Mouse (Mus musculus): ENCODE data around the gene Cars. TPM values are rescaled to one million over a fixed set of nuclear protein-coding genes. Genes with fewer than 3 reads are reported as not detected.
"Not testable (repeated sequence)": the region's sequence is repeated elsewhere in the genome, so short reads cannot be mapped to it uniquely, and the experiment has no call there.

The Cars gene
- polyA plus RNA-seq (2012; rRNA removed) (18.1 and 35.7 TPM in 2 replicates), polyA plus RNA-seq (2014; fragmentation: Nextera tagmentation; extraction: Ambion mirVana) (41.4 and 42.7 TPM in 2 replicates)

GRCm38 (mm10) chr7:143599428-143600230 lies at the start of gene Cars:
TSS of gene Cars (minus strand) at chr7:143600090.
- H3K4me1 ChIP-seq (replicated peaks; ENCODE audit: control insufficient read depth in 2 of 2, insufficient read depth in 2 of 2, low read length in 1 of 2), result peaks cover 11 to 13% of the 10 kb centered on the region in 2 experiments
- H3K27ac ChIP-seq, result peak within 1 kb of the TSS; percentile 71
- no peaks in the 10 kb centered on the region for H3K9me3 ChIP-seq (ENCODE audit: control insufficient read depth, low read length)
- peak within 1 kb of the TSS; percentile 92 for H3K4me2 ChIP-seq (ENCODE audit: low read depth)
- peak; percentile 95 for DNase-seq (ENCODE audit: low read depth in 3 of 3, low spot score in 3 of 3)
- peak; percentile 99 for ATAC-seq (ENCODE audit: insufficient read depth)
- no peak; the same call in 1 of the 2 replicates for TF ChIP-seq CTCF (IDR thresholded peaks at IDR 0.05; ENCODE audit: low read depth)
- 0 out of 2 replicates have a peak, but pooled peaks have one; percentile 20 for TF ChIP-seq EP300 (IDR thresholded peaks at IDR 0.05; ENCODE audit: low read depth)
- peak within 1 kb of the TSS; percentile 79 to 99 for H3K4me3 ChIP-seq (ENCODE audit: insufficient read depth in 1 of 2, low read depth in 2 of 2, low read length in 2 of 2)
- 2% methylated on average over 35 of the region's 35 CpGs for WGBS (ENCODE audit: insufficient replicate concordance)
- no peaks in the 10 kb centered on the region for H3K27me3 ChIP-seq (ENCODE audit: control insufficient read depth, insufficient read depth, low read length)
- H3K36me3 ChIP-seq (replicated peaks; ENCODE audit: control insufficient read depth, insufficient read depth, low read depth), result peaks cover 11% of the 10 kb centered on the region
- peak within 1 kb of the TSS; percentile 99 for H3K9ac ChIP-seq (replicated peaks)

GRCm38 (mm10) chr7:143649034-143649768 lies 49.3 kb upstream of the Cars start, which contains the start of gene Tnfrsf22:
TSS of gene Tnfrsf22 (minus strand) at chr7:143649661.
- 3% methylated on average over 39 of the region's 39 CpGs for WGBS (ENCODE audit: insufficient replicate concordance)
- no peak within 1 kb of the TSS for H3K9ac ChIP-seq (replicated peaks)
- H3K4me3 ChIP-seq (ENCODE audit: insufficient read depth in 1 of 2, low read depth in 2 of 2, low read length in 2 of 2), result peak within 1 kb of the TSS; percentile 43 to 61
- no peaks in the 10 kb centered on the region for H3K9me3 ChIP-seq (ENCODE audit: control insufficient read depth, low read length)
- DNase-seq (ENCODE audit: low read depth in 3 of 3, low spot score in 3 of 3), result peak; percentile 46 to 49 (median 48)
- no peaks in the 10 kb centered on the region for H3K36me3 ChIP-seq (replicated peaks; ENCODE audit: control insufficient read depth, insufficient read depth, low read depth)
- no peaks in the 10 kb centered on the region for H3K4me1 ChIP-seq (replicated peaks; ENCODE audit: control insufficient read depth in 2 of 2, insufficient read depth in 2 of 2, low read length in 1 of 2)
- peak; percentile 78 for ATAC-seq (ENCODE audit: insufficient read depth)
- peak within 1 kb of the TSS; percentile 63 for H3K4me2 ChIP-seq (ENCODE audit: low read depth)
- TF ChIP-seq EP300 (IDR thresholded peaks at IDR 0.05; ENCODE audit: low read depth) (no peak), CTCF (IDR thresholded peaks at IDR 0.05; ENCODE audit: low read depth) (no peak)
- no peak within 1 kb of the TSS for H3K27ac ChIP-seq
- no peaks in the 10 kb centered on the region for H3K27me3 ChIP-seq (ENCODE audit: control insufficient read depth, insufficient read depth, low read length)

GRCm38 (mm10) chr7:143643949-143644348 lies 44.1 kb upstream of the Cars start:
- not testable (repeated sequence) for H3K9ac ChIP-seq (replicated peaks)
- 28% methylated on average over 2 of the region's 2 CpGs for WGBS (ENCODE audit: insufficient replicate concordance)

GRCm38 (mm10) chr7:143636674-143637073 lies 36.8 kb upstream of the Cars start:
- WGBS (ENCODE audit: insufficient replicate concordance), result 64% methylated on average over 1 of the region's 1 CpGs
- Histone ChIP-seq H3K9me3 (ENCODE audit: control insufficient read depth, low read length) (no peaks in the 10 kb centered on the region), H3K4me2 (ENCODE audit: low read depth) (no peak overlapping the region), H3K9ac (replicated peaks) (no peak overlapping the region), H3K27me3 (ENCODE audit: control insufficient read depth, insufficient read depth, low read length) (no peaks in the 10 kb centered on the region), H3K27ac (no peak overlapping the region), H3K4me3 (ENCODE audit: insufficient read depth in 1 of 2, low read depth in 2 of 2, low read length in 2 of 2) (no peak overlapping the region), H3K4me1 (replicated peaks; ENCODE audit: control insufficient read depth in 2 of 2, insufficient read depth in 2 of 2, low read length in 1 of 2) (0 out of 4 replicates have a peak, but pooled peaks cover 0 to 2% of the 10 kb centered on the region in 2 experiments), H3K36me3 (replicated peaks; ENCODE audit: control insufficient read depth, insufficient read depth, low read depth) (no peaks in the 10 kb centered on the region)
- no peak for ATAC-seq (ENCODE audit: insufficient read depth)
- no peak for DNase-seq (ENCODE audit: low read depth in 3 of 3, low spot score in 3 of 3)
- no peak for TF ChIP-seq CTCF (IDR thresholded peaks at IDR 0.05; ENCODE audit: low read depth)
- TF ChIP-seq EP300 (IDR thresholded peaks at IDR 0.05; ENCODE audit: low read depth), result no peak

More at GRCm38 (mm10) chr7:143643949-143644348, 44.1 kb upstream of the Cars start:
- not testable (repeated sequence) for DNase-seq (ENCODE audit: low read depth in 3 of 3, low spot score in 3 of 3); H3K4me1 ChIP-seq (replicated peaks; ENCODE audit: control insufficient read depth in 2 of 2, insufficient read depth in 2 of 2, low read length in 1 of 2); H3K36me3 ChIP-seq (replicated peaks; ENCODE audit: control insufficient read depth, insufficient read depth, low read depth); H3K27me3 ChIP-seq (ENCODE audit: control insufficient read depth, insufficient read depth, low read length); H3K27ac ChIP-seq; H3K4me2 ChIP-seq (ENCODE audit: low read depth); H3K9me3 ChIP-seq (ENCODE audit: control insufficient read depth, low read length); H3K4me3 ChIP-seq (ENCODE audit: insufficient read depth in 1 of 2, low read depth in 2 of 2, low read length in 2 of 2); ATAC-seq (ENCODE audit: insufficient read depth)

GRCm38 (mm10) chr7:143631503-143631902 lies 31.6 kb upstream of the Cars start:
- Histone ChIP-seq H3K9me3 (ENCODE audit: control insufficient read depth, low read length) (no peaks in the 10 kb centered on the region), H3K9ac (replicated peaks) (no peak overlapping the region), H3K4me1 (replicated peaks; ENCODE audit: control insufficient read depth in 2 of 2, insufficient read depth in 2 of 2, low read length in 1 of 2) (no peaks in the 10 kb centered on the region), H3K27me3 (ENCODE audit: control insufficient read depth, insufficient read depth, low read length) (no peaks in the 10 kb centered on the region), H3K4me2 (ENCODE audit: low read depth) (no peak overlapping the region), H3K36me3 (replicated peaks; ENCODE audit: control insufficient read depth, insufficient read depth, low read depth) (no peaks in the 10 kb centered on the region), H3K4me3 (ENCODE audit: insufficient read depth in 1 of 2, low read depth in 2 of 2, low read length in 2 of 2) (no peak overlapping the region), H3K27ac (no peak overlapping the region)
- TF ChIP-seq CTCF (IDR thresholded peaks at IDR 0.05; ENCODE audit: low read depth) (no peak), EP300 (IDR thresholded peaks at IDR 0.05; ENCODE audit: low read depth) (no peak)
- DNase-seq (ENCODE audit: low read depth in 3 of 3, low spot score in 3 of 3), result no peak
- WGBS (ENCODE audit: insufficient replicate concordance), result 53% methylated on average over 2 of the region's 2 CpGs
- ATAC-seq (ENCODE audit: insufficient read depth), result no peak

Data from liver, embryonic 14.5 days (tissue).